Mouse (Mus musculus) liver, postnatal 0 days (tissue): Measurements from ENCODE around the gene Tuba1c.

Experiments used
- CTCF ChIP-seq: sonication (generic); IDR thresholded peaks from 2 replicates; pipeline ENCODE4 v1.5.1; 2016; ENCODE audit warnings: antibody characterized with exemption, low read depth
- EP300 ChIP-seq: IDR thresholded peaks from 2 replicates; pipeline ENCODE4 v1.6.1; 2016; ENCODE audit warnings: antibody characterized with exemption, low read depth, mild to moderate bottlenecking

- no peak for TF ChIP-seq CTCF
- TF ChIP-seq EP300, result no peak
Observed at GRCm38 (mm10) chr15:99083867-99084557, 54.3 kb downstream of the Tuba1c start.
